ENCODE assay signal across 8 mouse cellular contexts in genomic region chr8:120382436-120383203, GRCm38 (mm10).
DNase-seq lines count a peak whose midpoint lies in the region; ATAC-seq and TF ChIP-seq lines count a peak whose summit lies in the region.

No protein-coding gene starts in this region.

- DNase-seq in lung, adult 18-20 months: peak; percentile 81 to 84
- DNase-seq in lung, adult 2 months: no peak
- DNase-seq in kidney, postnatal 14 days: peak; percentile 75
- DNase-seq in liver, postnatal 0 days: no peak
- peak; percentile 81 for DNase-seq in ovary, postnatal 36 days (ENCODE audit: low spot score)
- no peak for DNase-seq in spleen, postnatal 10 days (ENCODE audit: low spot score in 2 of 2)

- peak overlapping the region; percentile 46 for H3K9ac ChIP-seq in forebrain, embryonic 13.5 days
- peak overlapping the region; percentile 40 for H3K9ac ChIP-seq in heart, embryonic 15.5 days
- H3K9ac ChIP-seq in liver, postnatal 0 days (replicated peaks): 0 out of 2 replicates have a peak overlapping the region, but pooled peaks have one; percentile 34

- peak; percentile 93 for ATAC-seq in forebrain, embryonic 13.5 days
- ATAC-seq in heart, embryonic 15.5 days (replicated peaks; ENCODE audit: insufficient number of reproducible peaks, insufficient read depth, low FRiP score, low read depth): peak; percentile 94
- ATAC-seq in liver, postnatal 0 days: no peak

- H3K4me2 ChIP-seq in forebrain, embryonic 13.5 days: peak overlapping the region; percentile 14; the same call in 1 of the 2 replicates
- H3K4me2 ChIP-seq in heart, embryonic 15.5 days: peak overlapping the region; percentile 31
- no peak overlapping the region for H3K4me2 ChIP-seq in liver, postnatal 0 days (ENCODE audit: low read depth, low read length)

- TF ChIP-seq CTCF in lung, adult 2 months (IDR thresholded peaks at IDR 0.05; ENCODE audit: insufficient read depth, low read length): no peak
- TF ChIP-seq CTCF in liver, postnatal 0 days (IDR thresholded peaks at IDR 0.05; ENCODE audit: low read depth): no peak

- no peak for TF ChIP-seq POLR2A in lung, adult 2 months (IDR thresholded peaks at IDR 0.05; ENCODE audit: borderline replicate concordance, extremely low read depth, low read depth, low read length)

- H3K27me3 ChIP-seq in forebrain, embryonic 13.5 days: no peaks in the 10 kb centered on the region
- H3K27me3 ChIP-seq in heart, embryonic 15.5 days: no peaks in the 10 kb centered on the region
- no peaks in the 10 kb centered on the region for H3K27me3 ChIP-seq in liver, postnatal 0 days (ENCODE audit: insufficient read depth, low read length)

- peak overlapping the region; percentile 89 for H3K27ac ChIP-seq in forebrain, embryonic 13.5 days
- H3K27ac ChIP-seq in heart, embryonic 15.5 days: peak overlapping the region; percentile 98
- H3K27ac ChIP-seq in liver, postnatal 0 days (ENCODE audit: low read depth): no peak overlapping the region

- TF ChIP-seq EP300 in liver, postnatal 0 days (IDR thresholded peaks at IDR 0.05; ENCODE audit: low read depth): no peak

- no peak overlapping the region for H3K4me3 ChIP-seq in lung, adult 2 months (replicated peaks; ENCODE audit: extremely low read depth, low read depth, low read length)
- H3K4me3 ChIP-seq in forebrain, embryonic 13.5 days: no peak overlapping the region
- H3K4me3 ChIP-seq in heart, embryonic 15.5 days: no peak overlapping the region
- no peak overlapping the region for H3K4me3 ChIP-seq in liver, postnatal 0 days (ENCODE audit: low read depth, low read length)

- WGBS in lung, adult 2 months: 28% methylated on average over 19 of the region's 19 CpGs
- WGBS in forebrain, embryonic 13.5 days: 34% methylated on average over 19 of the region's 19 CpGs
- 21% methylated on average over 19 of the region's 19 CpGs for WGBS in heart, embryonic 15.5 days
- 74% methylated on average over 19 of the region's 19 CpGs for WGBS in liver, postnatal 0 days (ENCODE audit: insufficient replicate concordance)

- peaks cover 24% of the 10 kb centered on the region for H3K4me1 ChIP-seq in lung, adult 2 months (ENCODE audit: control insufficient read depth, insufficient read depth, low read length)
- peaks cover 73% of the 10 kb centered on the region for H3K4me1 ChIP-seq in forebrain, embryonic 13.5 days
- peaks cover 60% of the 10 kb centered on the region for H3K4me1 ChIP-seq in heart, embryonic 15.5 days (replicated peaks)
- peaks cover 14% of the 10 kb centered on the region for H3K4me1 ChIP-seq in liver, postnatal 0 days (ENCODE audit: insufficient read depth)

- no peaks in the 10 kb centered on the region for H3K36me3 ChIP-seq in forebrain, embryonic 13.5 days (ENCODE audit: poor library complexity, severe bottlenecking)
- no peaks in the 10 kb centered on the region for H3K36me3 ChIP-seq in heart, embryonic 15.5 days
- no peaks in the 10 kb centered on the region for H3K36me3 ChIP-seq in liver, postnatal 0 days (replicated peaks; ENCODE audit: insufficient read depth, low read length)

- peaks cover 5% of the 10 kb centered on the region; the same call in 1 of the 2 replicates for H3K9me3 ChIP-seq in forebrain, embryonic 13.5 days (replicated peaks)
- H3K9me3 ChIP-seq in heart, embryonic 15.5 days (replicated peaks): no peaks in the 10 kb centered on the region
- H3K9me3 ChIP-seq in liver, postnatal 0 days (ENCODE audit: low read length): peaks cover 2% of the 10 kb centered on the region; the same call in 1 of the 2 replicates

Comparison
In these comparisons a context has a peak if more than half of its experiments do, and no peak if none do; other contexts are left out.
1. DNase-seq: peak in lung, adult 18-20 months (2 of 2), kidney, postnatal 14 days (single experiment) and ovary, postnatal 36 days (single experiment); none in lung, adult 2 months (single experiment), liver, postnatal 0 days (single experiment) and spleen, postnatal 10 days (0 of 2).
2. Peak in every context shown above with its lines, with median percentiles within 50 percentile points of each other: H3K9ac ChIP-seq.